In genomic region chr1:135373171-135373677, GRCm38 (mm10) we compare ENCODE assay signal across 10 mouse cellular contexts. TPM values are rescaled to one million over a fixed set of nuclear protein-coding genes. Genes with fewer than 3 reads are reported as not detected.
DNase-seq lines count a peak whose midpoint lies in the region; ATAC-seq and TF ChIP-seq lines count a peak whose summit lies in the region.
"Had no signal": no experiment of that assay in that cellular context is flagged by ENCODE, and none has a peak within 500 bp of the region (broad histone marks: within the 10 kb centered on the region; RNA-seq: fewer than 3 reads in every experiment).

No protein-coding gene starts in this region.

- DNase-seq in left cerebral cortex, adult 2 months (ENCODE audit: extremely low spot score in 1 of 2, low spot score in 2 of 2): no peak
- no peak for DNase-seq in left cerebral cortex, adult 8-10 months (ENCODE audit: low spot score in 2 of 2)
- DNase-seq in forebrain, embryonic 11.5 days (ENCODE audit: low spot score): no peak
- peak; percentile 41 for DNase-seq in hindbrain, postnatal 0 days (ENCODE audit: low spot score)
- DNase-seq in adrenal gland, adult (ENCODE audit: inconsistent age in 2 of 2, low spot score in 1 of 2): no peak
- DNase-seq: kidney, postnatal 25 days had no signal

- H3K27ac ChIP-seq in left cerebral cortex, adult 2 months: peak overlapping the region; percentile 51
- H3K27ac ChIP-seq in forebrain, embryonic 11.5 days (ENCODE audit: low read depth, low read length): no peak overlapping the region
- no peak overlapping the region; the same call in 1 of the 2 replicates for H3K27ac ChIP-seq in hindbrain, postnatal 0 days
- H3K27ac ChIP-seq in neural tube, embryonic 14.5 days (ENCODE audit: low read depth, low read length): no peak overlapping the region
- H3K27ac ChIP-seq in kidney, embryonic 16.5 days (ENCODE audit: low read length): no peak overlapping the region

- no peaks in the 10 kb centered on the region for H3K36me3 ChIP-seq in forebrain, embryonic 11.5 days (ENCODE audit: control insufficient read depth, insufficient read depth, low read length)
- no peaks in the 10 kb centered on the region for H3K36me3 ChIP-seq in hindbrain, postnatal 0 days (ENCODE audit: insufficient read depth, low read length)
- no peaks in the 10 kb centered on the region for H3K36me3 ChIP-seq in neural tube, embryonic 14.5 days (ENCODE audit: control insufficient read depth, insufficient read depth, low read length)
- no peaks in the 10 kb centered on the region for H3K36me3 ChIP-seq in kidney, embryonic 16.5 days (ENCODE audit: insufficient read depth, low read length)

- H3K9me3 ChIP-seq in forebrain, embryonic 11.5 days (ENCODE audit: control insufficient read depth, low read length): no peaks in the 10 kb centered on the region
- no peaks in the 10 kb centered on the region for H3K9me3 ChIP-seq in hindbrain, postnatal 0 days (ENCODE audit: low read length)
- H3K9me3 ChIP-seq in neural tube, embryonic 14.5 days (ENCODE audit: control insufficient read depth, low read length): no peaks in the 10 kb centered on the region
- H3K9me3 ChIP-seq in kidney, embryonic 16.5 days (ENCODE audit: low read length): no peaks in the 10 kb centered on the region

- ATAC-seq in forebrain, embryonic 11.5 days (replicated peaks; ENCODE audit: low FRiP score): no peak
- no peak for ATAC-seq in hindbrain, postnatal 0 days
- ATAC-seq in neural tube, embryonic 14.5 days (ENCODE audit: low read depth): no peak
- ATAC-seq in kidney, embryonic 16.5 days (ENCODE audit: low FRiP score, low TSS enrichment): no peak
- ATAC-seq: activated CD4-positive, CD25-positive, alpha-beta regulatory T cell, adult 4 months had no signal

- peak overlapping the region; percentile 27; the same call in 1 of the 2 replicates for H3K9ac ChIP-seq in forebrain, embryonic 11.5 days (ENCODE audit: low read length)
- H3K9ac ChIP-seq in hindbrain, postnatal 0 days (replicated peaks; ENCODE audit: low read length): no peak overlapping the region; the same call in 1 of the 2 replicates
- no peak overlapping the region; the same call in 1 of the 2 replicates for H3K9ac ChIP-seq in neural tube, embryonic 14.5 days (replicated peaks; ENCODE audit: low read depth, low read length)
- H3K9ac ChIP-seq in kidney, embryonic 16.5 days (replicated peaks; ENCODE audit: low read length): no peak overlapping the region

- intact Hi-C loops in left cerebral cortex, adult 2 months (cut with DNase I): no loop called here

- TF ChIP-seq CTCF in left cerebral cortex, adult 2 months (IDR thresholded peaks at IDR 0.05): no peak
- no peak for TF ChIP-seq CTCF in hindbrain, postnatal 0 days (IDR thresholded peaks at IDR 0.05; ENCODE audit: low read depth)

- 55% methylated on average over 4 of the region's 4 CpGs for WGBS in forebrain, embryonic 11.5 days
- 57% methylated on average over 4 of the region's 4 CpGs for WGBS in hindbrain, postnatal 0 days
- WGBS in neural tube, embryonic 14.5 days: 73% methylated on average over 4 of the region's 4 CpGs
- WGBS in kidney, embryonic 16.5 days: 72% methylated on average over 4 of the region's 4 CpGs

- no peaks in the 10 kb centered on the region for H3K27me3 ChIP-seq in forebrain, embryonic 11.5 days (ENCODE audit: control insufficient read depth, insufficient read depth, low read length)
- no peaks in the 10 kb centered on the region for H3K27me3 ChIP-seq in hindbrain, postnatal 0 days (ENCODE audit: insufficient read depth, low read length)
- H3K27me3 ChIP-seq in neural tube, embryonic 14.5 days (ENCODE audit: control insufficient read depth, insufficient read depth, low read length): no peaks in the 10 kb centered on the region
- H3K27me3 ChIP-seq in kidney, embryonic 16.5 days (ENCODE audit: insufficient read depth, low read length): no peaks in the 10 kb centered on the region

- H3K4me2 ChIP-seq in forebrain, embryonic 11.5 days (ENCODE audit: low read depth, low read length, severe bottlenecking): peak overlapping the region; percentile 34; the same call in 1 of the 2 replicates
- H3K4me2 ChIP-seq in hindbrain, postnatal 0 days (ENCODE audit: low read depth, low read length): peak overlapping the region; percentile 93
- H3K4me2 ChIP-seq in neural tube, embryonic 14.5 days (ENCODE audit: low read depth, low read length): peak overlapping the region; percentile 23
- H3K4me2 ChIP-seq in kidney, embryonic 16.5 days (replicated peaks; ENCODE audit: low read depth, low read length): no peak overlapping the region

- peak overlapping the region; percentile 56 for H3K4me3 ChIP-seq in left cerebral cortex, adult 2 months
- peak overlapping the region; percentile 16 for H3K4me3 ChIP-seq in forebrain, embryonic 11.5 days (ENCODE audit: low read depth, low read length)
- peak overlapping the region; percentile 14; the same call in 1 of the 2 replicates for H3K4me3 ChIP-seq in hindbrain, postnatal 0 days (ENCODE audit: low read length)
- H3K4me3 ChIP-seq in neural tube, embryonic 14.5 days (ENCODE audit: low read depth, low read length): peak overlapping the region; percentile 3; the same call in 1 of the 2 replicates
- no peak overlapping the region for H3K4me3 ChIP-seq in kidney, embryonic 16.5 days (ENCODE audit: low read length)

- H3K4me1 ChIP-seq in forebrain, embryonic 11.5 days (replicated peaks; ENCODE audit: control insufficient read depth, insufficient read depth, low read length): peaks cover 19% of the 10 kb centered on the region
- peaks cover 26% of the 10 kb centered on the region for H3K4me1 ChIP-seq in hindbrain, postnatal 0 days (ENCODE audit: insufficient read depth, low read length)
- H3K4me1 ChIP-seq in neural tube, embryonic 14.5 days (ENCODE audit: control insufficient read depth, insufficient read depth, low read length): peaks cover 18% of the 10 kb centered on the region
- H3K4me1 ChIP-seq in kidney, embryonic 16.5 days (ENCODE audit: insufficient read depth, low read length): peaks cover 28% of the 10 kb centered on the region

RNA-seq across cellular contexts. Expression of gene Shisa4, which starts 1.8 kb away (rescaled TPM):
- 100 to 1,000 TPM; 172 to 174 TPM for total RNA-seq in left cerebral cortex, adult 2 months (2021)
- 100 to 1,000 TPM; 167 to 177 (median 171) TPM for total RNA-seq in left cerebral cortex, adult 8-10 months (2022)
- polyA plus RNA-seq in forebrain, embryonic 11.5 days (2014; fragmentation: Nextera tagmentation; extraction: Ambion mirVana): 50.3 and 58.7 TPM in 2 replicates
- 158 and 165 TPM in 2 replicates for total RNA-seq in hindbrain, postnatal 0 days (2014; rRNA removed)
- 160 and 161 TPM in 2 replicates for polyA plus RNA-seq in hindbrain, postnatal 0 days (2015; fragmentation: Nextera tagmentation; extraction: Ambion mirVana)
- polyA plus RNA-seq in neural tube, embryonic 14.5 days (2014; fragmentation: Nextera tagmentation; extraction: Ambion mirVana): 59.6 and 75.5 TPM in 2 replicates
- 47.1 and 50.8 TPM in 2 replicates for polyA plus RNA-seq in kidney, embryonic 16.5 days (2015; fragmentation: Nextera tagmentation; extraction: Ambion mirVana)
- total RNA-seq: megakaryocyte-erythroid progenitor cell, adult 5-6 weeks had no signal
- polyA plus RNA-seq: activated CD4-positive, CD25-positive, alpha-beta regulatory T cell, adult 4 months had no signal

RNA-seq across cellular contexts. Expression of gene Lmod1, which starts 48.6 kb away (rescaled TPM):
- 1 to 10 TPM; 1.0 to 1.1 TPM for total RNA-seq in left cerebral cortex, adult 2 months (2021)
- total RNA-seq in left cerebral cortex, adult 8-10 months (2022): under 1 TPM; 0.38 to 0.91 (median 0.77) TPM
- polyA plus RNA-seq in forebrain, embryonic 11.5 days (2014; fragmentation: Nextera tagmentation; extraction: Ambion mirVana): 0.67 and 0.68 TPM in 2 replicates
- 0.47 TPM in 1 of 2 replicates, not detected in the other for total RNA-seq in hindbrain, postnatal 0 days (2014; rRNA removed)
- polyA plus RNA-seq in hindbrain, postnatal 0 days (2015; fragmentation: Nextera tagmentation; extraction: Ambion mirVana): 0.24 and 0.38 TPM in 2 replicates
- 0.17 TPM in 2 replicates for polyA plus RNA-seq in neural tube, embryonic 14.5 days (2014; fragmentation: Nextera tagmentation; extraction: Ambion mirVana)
- 1.8 and 2.9 TPM in 2 replicates for polyA plus RNA-seq in kidney, embryonic 16.5 days (2015; fragmentation: Nextera tagmentation; extraction: Ambion mirVana)
- total RNA-seq: megakaryocyte-erythroid progenitor cell, adult 5-6 weeks had no signal
- polyA plus RNA-seq: activated CD4-positive, CD25-positive, alpha-beta regulatory T cell, adult 4 months had no signal

RNA-seq across cellular contexts. Expression of gene Ipo9, which starts 57.1 kb away (rescaled TPM):
- total RNA-seq in left cerebral cortex, adult 2 months (2021): 100 to 1,000 TPM; 183 to 186 TPM
- total RNA-seq in left cerebral cortex, adult 8-10 months (2022): 100 to 1,000 TPM; 154 to 181 (median 170) TPM
- 200 and 204 TPM in 2 replicates for polyA plus RNA-seq in forebrain, embryonic 11.5 days (2014; fragmentation: Nextera tagmentation; extraction: Ambion mirVana)
- 118 and 134 TPM in 2 replicates for total RNA-seq in hindbrain, postnatal 0 days (2014; rRNA removed)
- 90.9 and 91.1 TPM in 2 replicates for polyA plus RNA-seq in hindbrain, postnatal 0 days (2015; fragmentation: Nextera tagmentation; extraction: Ambion mirVana)
- 127 and 156 TPM in 2 replicates for polyA plus RNA-seq in neural tube, embryonic 14.5 days (2014; fragmentation: Nextera tagmentation; extraction: Ambion mirVana)
- polyA plus RNA-seq in kidney, embryonic 16.5 days (2015; fragmentation: Nextera tagmentation; extraction: Ambion mirVana): 130 and 139 TPM in 2 replicates

RNA-seq across cellular contexts. Expression of gene Timm17a, which starts 59.6 kb away (rescaled TPM):
- total RNA-seq in left cerebral cortex, adult 2 months (2021): 100 to 1,000 TPM; 158 to 181 TPM
- 100 to 1,000 TPM; 171 to 192 (median 176) TPM for total RNA-seq in left cerebral cortex, adult 8-10 months (2022)
- polyA plus RNA-seq in forebrain, embryonic 11.5 days (2014; fragmentation: Nextera tagmentation; extraction: Ambion mirVana): 165 and 167 TPM in 2 replicates
- total RNA-seq in hindbrain, postnatal 0 days (2014; rRNA removed): 13.5 and 45.2 TPM in 2 replicates
- 201 and 205 TPM in 2 replicates for polyA plus RNA-seq in hindbrain, postnatal 0 days (2015; fragmentation: Nextera tagmentation; extraction: Ambion mirVana)
- 160 and 161 TPM in 2 replicates for polyA plus RNA-seq in neural tube, embryonic 14.5 days (2014; fragmentation: Nextera tagmentation; extraction: Ambion mirVana)
- polyA plus RNA-seq in kidney, embryonic 16.5 days (2015; fragmentation: Nextera tagmentation; extraction: Ambion mirVana): 201 and 206 TPM in 2 replicates
